Mouse (Mus musculus): ENCODE data around the gene Stim2. TPM values are rescaled to one million over a fixed set of nuclear protein-coding genes. Genes with fewer than 3 reads are reported as not detected.

Gene Stim2
- 10 to 100 TPM; 54.4 to 58.9 TPM for total RNA-seq (2021)
- long read RNA-seq, experiment 1, full-length matches to known transcripts = 13 of 26 reads
- long read RNA-seq, experiment 1, partial matches to known transcripts = 8 of 26 reads
- long read RNA-seq, experiment 1, other reads (novel, unspliced or antisense) = 5 of 26 reads
- long read RNA-seq, experiment 2, full-length matches to known transcripts = 23 of 31 reads
- long read RNA-seq, experiment 2, partial matches to known transcripts = 7 of 31 reads
- long read RNA-seq, experiment 2, other reads (novel, unspliced or antisense) = 1 of 31 reads

GRCm38 (mm10) chr5:53998146-53998742, at the start of gene Stim2:
Gene Stim2 (plus strand): TSS chr5:53998499.
- intact Hi-C loops (cut with DNase I) = loop anchor here (5.0 kb wide), 2 partner anchors 99 to 114 kb away; no protein-coding TSS in a partner anchor
- peak; percentile 95 for DNase-seq (ENCODE audit: low spot score in 2 of 2)

GRCm38 (mm10) chr5:53948606-53949266, 49.6 kb upstream of the Stim2 start:
- intact Hi-C loops (cut with DNase I) = no loop called here
- no peak for DNase-seq (ENCODE audit: low spot score in 2 of 2)

- intact Hi-C loops (cut with DNase I) = no loop called here
Observed at GRCm38 (mm10) chr5:53950189-53950588, 48.1 kb upstream of the Stim2 start.

GRCm38 (mm10) chr5:53953216-53953615, 45.1 kb upstream of the Stim2 start:
- intact Hi-C loops (cut with DNase I) = no loop called here
- no peak for DNase-seq (ENCODE audit: low spot score in 2 of 2)

More at GRCm38 (mm10) chr5:53950189-53950588, 48.1 kb upstream of the Stim2 start:
- DNase-seq (ENCODE audit: low spot score in 2 of 2) = no peak

- intact Hi-C loops (cut with DNase I) = no loop called here
Observed at GRCm38 (mm10) chr5:53953797-53954196, 44.5 kb upstream of the Stim2 start.

GRCm38 (mm10) chr5:53955966-53956365, 42.3 kb upstream of the Stim2 start:
- intact Hi-C loops (cut with DNase I) = no loop called here
- no peak for DNase-seq (ENCODE audit: low spot score in 2 of 2)

More at GRCm38 (mm10) chr5:53953797-53954196, 44.5 kb upstream of the Stim2 start:
- no peak for DNase-seq (ENCODE audit: low spot score in 2 of 2)

- DNase-seq (ENCODE audit: low spot score in 2 of 2) = no peak
- intact Hi-C loops (cut with DNase I) = no loop called here
Observed at GRCm38 (mm10) chr5:53956396-53957314, 41.6 kb upstream of the Stim2 start.

- no peak for DNase-seq (ENCODE audit: low spot score in 2 of 2)
- intact Hi-C loops (cut with DNase I) = no loop called here
Observed at GRCm38 (mm10) chr5:53957348-53957747, 41.0 kb upstream of the Stim2 start.

- intact Hi-C loops (cut with DNase I) = no loop called here
Observed at GRCm38 (mm10) chr5:53961229-53961628, 37.1 kb upstream of the Stim2 start.

GRCm38 (mm10) chr5:53961830-53962515, 36.3 kb upstream of the Stim2 start:
- no peak for DNase-seq (ENCODE audit: low spot score in 2 of 2)
- intact Hi-C loops (cut with DNase I) = no loop called here

More at GRCm38 (mm10) chr5:53961229-53961628, 37.1 kb upstream of the Stim2 start:
- DNase-seq (ENCODE audit: low spot score in 2 of 2) = no peak

GRCm38 (mm10) chr5:53965656-53966055, 32.6 kb upstream of the Stim2 start:
- no peak for DNase-seq (ENCODE audit: low spot score in 2 of 2)
- intact Hi-C loops (cut with DNase I) = no loop called here

- intact Hi-C loops (cut with DNase I) = no loop called here
- no peak for DNase-seq (ENCODE audit: low spot score in 2 of 2)
Observed at GRCm38 (mm10) chr5:53967560-53967959, 30.7 kb upstream of the Stim2 start.

- no peak for DNase-seq (ENCODE audit: low spot score in 2 of 2)
- intact Hi-C loops (cut with DNase I) = no loop called here
Observed at GRCm38 (mm10) chr5:53970178-53970577, 28.1 kb upstream of the Stim2 start.

GRCm38 (mm10) chr5:53971201-53971600, 27.1 kb upstream of the Stim2 start:
- intact Hi-C loops (cut with DNase I) = no loop called here
- DNase-seq (ENCODE audit: low spot score in 2 of 2) = no peak

- intact Hi-C loops (cut with DNase I) = no loop called here
Observed at GRCm38 (mm10) chr5:53972905-53973304, 25.4 kb upstream of the Stim2 start.

GRCm38 (mm10) chr5:53976497-53976896, 21.8 kb upstream of the Stim2 start:
- DNase-seq (ENCODE audit: low spot score in 2 of 2) = no peak
- intact Hi-C loops (cut with DNase I) = no loop called here

More at GRCm38 (mm10) chr5:53972905-53973304, 25.4 kb upstream of the Stim2 start:
- DNase-seq (ENCODE audit: low spot score in 2 of 2) = no peak

GRCm38 (mm10) chr5:53977060-53977459, 21.2 kb upstream of the Stim2 start:
- intact Hi-C loops (cut with DNase I) = no loop called here
- DNase-seq (ENCODE audit: low spot score in 2 of 2) = no peak

- no peak for DNase-seq (ENCODE audit: low spot score in 2 of 2)
- intact Hi-C loops (cut with DNase I) = no loop called here
Observed at GRCm38 (mm10) chr5:53983358-53983757, 14.9 kb upstream of the Stim2 start.

GRCm38 (mm10) chr5:53985632-53986031, 12.7 kb upstream of the Stim2 start:
- intact Hi-C loops (cut with DNase I) = no loop called here
- DNase-seq (ENCODE audit: low spot score in 2 of 2) = no peak

Data from left cerebral cortex, postnatal 14 days (tissue).